Mouse (Mus musculus): ENCODE measurements around the gene Zmiz2. TPM values are rescaled to one million over a fixed set of nuclear protein-coding genes. Genes with fewer than 3 reads are reported as not detected.

The Zmiz2 gene
- polyA plus RNA-seq, 1 experiment from 2014 or later, result 10.3 TPM

Small RNA genes lying within 50 kb of the gene (microRNA-seq; reads per million reads assigned to microRNA genes)
- gene Mir7651, result 0.93 reads per million

Other genes starting within 250 kb of the Zmiz2 start
- gene A730071L15Rik, start 189.0 kb upstream of the Zmiz2 start, polyA plus RNA-seq (2016; fragmentation: Nextera tagmentation; extraction: Ambion mirVana), result 0.42 and 0.65 TPM in 2 replicates
- 49.4 and 51.3 TPM in 2 replicates for gene Nudcd3, start 188.7 kb upstream of the Zmiz2 start, polyA plus RNA-seq (2016; fragmentation: Nextera tagmentation; extraction: Ambion mirVana)
- gene Npc1l1, start 158.9 kb upstream of the Zmiz2 start, polyA plus RNA-seq (2016; fragmentation: Nextera tagmentation; extraction: Ambion mirVana), result 0.04 TPM in 1 of 2 replicates, not detected in the other
- gene Ddx56, start 121.3 kb upstream of the Zmiz2 start, polyA plus RNA-seq (2016; fragmentation: Nextera tagmentation; extraction: Ambion mirVana), result 108 and 112 TPM in 2 replicates
- gene Tmed4, start 114.2 kb upstream of the Zmiz2 start, polyA plus RNA-seq (2016; fragmentation: Nextera tagmentation; extraction: Ambion mirVana), result 106 and 112 TPM in 2 replicates
- gene Ogdh, start 97.4 kb upstream of the Zmiz2 start, polyA plus RNA-seq (2016; fragmentation: Nextera tagmentation; extraction: Ambion mirVana), result 94.0 and 96.8 TPM in 2 replicates
- 5,590 and 5,882 TPM in 2 replicates for gene Ppia, start 26.4 kb downstream of the Zmiz2 start, polyA plus RNA-seq (2016; fragmentation: Nextera tagmentation; extraction: Ambion mirVana)
- gene H2afv, start 55.4 kb downstream of the Zmiz2 start, polyA plus RNA-seq (2016; fragmentation: Nextera tagmentation; extraction: Ambion mirVana), result 763 and 824 TPM in 2 replicates
- gene Purb, start 86.8 kb downstream of the Zmiz2 start, polyA plus RNA-seq (2016; fragmentation: Nextera tagmentation; extraction: Ambion mirVana), result 22.6 TPM in 2 replicates
- gene Myo1g, start 131.9 kb downstream of the Zmiz2 start, polyA plus RNA-seq (2016; fragmentation: Nextera tagmentation; extraction: Ambion mirVana), result 0.66 and 1.8 TPM in 2 replicates
- gene Ccm2, start 157.8 kb downstream of the Zmiz2 start, polyA plus RNA-seq (2016; fragmentation: Nextera tagmentation; extraction: Ambion mirVana), result 98.0 and 100 TPM in 2 replicates
- gene Nacad, start 217.0 kb downstream of the Zmiz2 start, polyA plus RNA-seq (2016; fragmentation: Nextera tagmentation; extraction: Ambion mirVana), result 1.5 TPM in 2 replicates
- 44.3 and 46.4 TPM in 2 replicates for gene Tbrg4, start 237.0 kb downstream of the Zmiz2 start, polyA plus RNA-seq (2016; fragmentation: Nextera tagmentation; extraction: Ambion mirVana)
- gene Wap, start 249.6 kb downstream of the Zmiz2 start, polyA plus RNA-seq (2016; fragmentation: Nextera tagmentation; extraction: Ambion mirVana), result not detected in 2 replicates

Measured in limb, embryonic 12.5 days (tissue).